Mouse (Mus musculus): ENCODE measurements at regions not wholly inside any gene's neighbourhood (a gene's known extent, or its start where the extent isn't known, plus 50 kb on each side); places are given as distances from the start of the nearest gene placed in this dataset.

DNA sequence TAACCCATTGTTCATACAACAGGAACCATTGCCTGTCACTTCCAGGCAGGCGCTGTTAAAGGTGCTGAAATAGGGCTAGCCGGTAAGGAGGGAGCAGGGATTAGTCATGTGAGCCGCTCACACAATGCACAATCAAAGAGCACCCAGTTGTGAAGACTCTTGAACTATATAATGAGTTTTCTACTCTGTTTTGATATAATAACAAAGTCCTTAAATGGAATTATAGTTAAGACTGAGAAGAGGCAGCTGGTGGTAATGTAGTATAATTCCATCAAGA, 367.0 kb upstream of the Sash1 start:
- Histone ChIP-seq H3K27me3 (ENCODE audit: insufficient read depth, low read length) (no peaks in the 10 kb centered on the region), H3K4me1 (replicated peaks; ENCODE audit: insufficient read depth, low read length) (no peaks in the 10 kb centered on the region), H3K9ac (ENCODE audit: low read depth, low read length) (no peak overlapping the region), H3K27ac (no peak overlapping the region), H3K9me3 (replicated peaks; ENCODE audit: low read length) (no peaks in the 10 kb centered on the region), H3K36me3 (ENCODE audit: insufficient read depth, low read length) (no peaks in the 10 kb centered on the region), H3K4me3 (replicated peaks; ENCODE audit: low read depth, low read length) (no peak overlapping the region), H3K4me2 (ENCODE audit: low read length) (no peak overlapping the region)
- peak; percentile 42 for DNase-seq (ENCODE audit: low spot score)
- WGBS, result 9% methylated on average over 3 of the region's 3 CpGs
- TF ChIP-seq CTCF (IDR thresholded peaks at IDR 0.05; ENCODE audit: low read depth), result no peak
- ATAC-seq (replicated peaks; ENCODE audit: low FRiP score, low read depth), result no peak

DNA sequence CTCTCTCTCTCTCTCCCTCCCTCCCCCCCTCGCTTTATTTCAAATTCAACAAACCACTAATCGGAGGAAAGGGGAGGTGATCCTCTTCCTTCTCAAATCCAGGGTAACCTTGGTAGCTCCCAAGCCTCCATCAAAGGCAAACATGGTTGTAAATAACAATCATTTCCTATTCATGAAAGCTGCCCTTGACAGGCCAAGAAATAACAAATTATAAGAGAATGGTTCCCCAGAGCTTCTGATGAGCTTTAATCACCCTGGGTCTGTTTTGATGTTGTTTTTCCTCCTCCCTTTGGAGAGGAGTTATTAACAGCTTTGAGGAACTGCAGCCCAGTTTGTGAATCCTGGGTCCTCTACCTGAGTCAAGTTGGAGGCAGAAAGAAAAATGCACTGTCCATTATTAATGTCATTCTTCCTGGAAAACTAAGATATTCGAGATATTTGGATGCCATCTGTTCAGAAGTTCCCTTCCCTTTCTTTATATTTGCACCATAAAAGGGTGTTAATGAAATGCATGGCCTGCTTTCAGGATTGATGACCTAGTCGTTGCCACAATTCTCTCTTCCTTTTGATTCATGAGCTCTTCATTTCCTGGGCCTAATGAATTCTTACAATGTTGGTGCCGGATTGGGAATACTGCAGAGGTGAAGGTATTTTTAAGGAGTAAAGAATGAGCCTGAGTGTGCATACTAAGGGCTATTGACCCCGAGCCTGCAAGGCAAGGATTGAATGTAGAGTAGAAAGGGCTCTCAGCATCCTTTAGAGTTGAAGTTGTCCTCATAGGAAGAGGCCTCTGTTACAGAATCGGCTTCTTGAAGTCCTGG, 366.5 kb upstream of the Sash1 start:
- Histone ChIP-seq H3K27me3 (ENCODE audit: insufficient read depth, low read length) (no peaks in the 10 kb centered on the region), H3K4me3 (replicated peaks; ENCODE audit: low read depth, low read length) (no peak overlapping the region), H3K4me2 (ENCODE audit: low read length) (no peak overlapping the region), H3K36me3 (ENCODE audit: insufficient read depth, low read length) (no peaks in the 10 kb centered on the region), H3K9me3 (replicated peaks; ENCODE audit: low read length) (no peaks in the 10 kb centered on the region), H3K27ac (no peak overlapping the region), H3K4me1 (replicated peaks; ENCODE audit: insufficient read depth, low read length) (no peaks in the 10 kb centered on the region), H3K9ac (ENCODE audit: low read depth, low read length) (no peak overlapping the region)
- no peak for TF ChIP-seq CTCF (IDR thresholded peaks at IDR 0.05; ENCODE audit: low read depth)
- ATAC-seq (replicated peaks; ENCODE audit: low FRiP score, low read depth), result no peak
- DNase-seq (ENCODE audit: low spot score), result no peak
- WGBS, result 31% methylated on average over 7 of the region's 7 CpGs

DNA sequence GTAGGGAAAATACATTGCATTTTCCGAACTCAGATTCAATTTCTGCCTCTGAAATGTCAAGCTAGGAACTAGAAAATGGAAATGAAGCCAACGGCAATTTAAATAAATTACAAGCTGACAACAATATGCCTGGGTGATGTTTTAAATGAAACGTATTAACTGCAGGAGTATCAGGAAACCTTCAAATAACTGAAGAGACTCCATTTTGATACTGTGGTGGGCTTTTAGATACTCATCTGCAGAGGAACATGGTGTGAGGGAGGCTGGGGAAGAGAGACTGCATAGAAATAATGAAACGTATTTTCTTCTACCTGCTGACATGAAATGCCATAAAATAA, 357.4 kb upstream of the Sash1 start:
- Histone ChIP-seq H3K4me3 (replicated peaks; ENCODE audit: low read depth, low read length) (no peak overlapping the region), H3K4me1 (replicated peaks; ENCODE audit: insufficient read depth, low read length) (no peaks in the 10 kb centered on the region), H3K36me3 (ENCODE audit: insufficient read depth, low read length) (no peaks in the 10 kb centered on the region), H3K9me3 (replicated peaks; ENCODE audit: low read length) (no peaks in the 10 kb centered on the region), H3K9ac (ENCODE audit: low read depth, low read length) (no peak overlapping the region), H3K27me3 (ENCODE audit: insufficient read depth, low read length) (no peaks in the 10 kb centered on the region), H3K4me2 (ENCODE audit: low read length) (no peak overlapping the region), H3K27ac (no peak overlapping the region)
- TF ChIP-seq CTCF (IDR thresholded peaks at IDR 0.05; ENCODE audit: low read depth), result no peak
- ATAC-seq (replicated peaks; ENCODE audit: low FRiP score, low read depth) (no peak), DNase-seq (ENCODE audit: low spot score) (no peak)
- WGBS, result 70% methylated on average over 4 of the region's 4 CpGs

DNA sequence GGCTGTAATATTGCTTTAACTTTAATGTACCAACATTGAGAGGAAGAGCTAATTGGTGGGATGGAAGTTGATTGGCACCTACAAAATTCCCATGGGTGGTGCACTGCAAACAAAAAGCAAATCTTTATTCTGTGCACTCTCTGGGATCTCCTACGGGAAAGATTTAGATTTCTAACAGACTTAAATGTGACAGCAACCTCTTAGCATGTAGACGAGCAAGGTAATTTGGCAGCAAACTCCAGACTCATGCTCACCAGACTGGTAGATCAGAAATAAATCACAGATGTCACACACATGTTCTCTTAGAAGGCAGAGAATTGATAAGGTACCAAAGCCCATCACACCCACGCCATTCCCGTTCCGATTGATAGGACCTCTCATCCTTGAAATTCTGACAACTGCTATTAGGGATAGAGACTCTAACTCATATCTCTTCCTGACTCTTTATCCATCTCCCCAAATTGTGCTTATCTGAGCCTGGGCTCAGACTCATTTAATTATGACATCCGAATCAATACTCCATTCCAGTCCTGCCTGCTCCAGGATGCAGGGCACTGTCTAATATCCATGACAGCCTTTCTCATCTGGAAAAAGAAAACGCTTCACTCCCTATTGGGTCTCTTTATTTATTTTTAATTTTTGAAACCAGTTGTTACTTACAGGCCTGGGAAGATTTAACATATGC, 356.9 kb upstream of the Sash1 start:
- Histone ChIP-seq H3K27me3 (ENCODE audit: insufficient read depth, low read length) (no peaks in the 10 kb centered on the region), H3K9me3 (replicated peaks; ENCODE audit: low read length) (no peaks in the 10 kb centered on the region), H3K4me3 (replicated peaks; ENCODE audit: low read depth, low read length) (no peak overlapping the region), H3K4me1 (replicated peaks; ENCODE audit: insufficient read depth, low read length) (no peaks in the 10 kb centered on the region), H3K36me3 (ENCODE audit: insufficient read depth, low read length) (no peaks in the 10 kb centered on the region), H3K27ac (no peak overlapping the region), H3K9ac (ENCODE audit: low read depth, low read length) (no peak overlapping the region), H3K4me2 (ENCODE audit: low read length) (no peak overlapping the region)
- ATAC-seq (replicated peaks; ENCODE audit: low FRiP score, low read depth), result no peak
- DNase-seq (ENCODE audit: low spot score), result no peak
- TF ChIP-seq CTCF (IDR thresholded peaks at IDR 0.05; ENCODE audit: low read depth), result no peak
- 86% methylated on average over 7 of the region's 7 CpGs for WGBS

DNA sequence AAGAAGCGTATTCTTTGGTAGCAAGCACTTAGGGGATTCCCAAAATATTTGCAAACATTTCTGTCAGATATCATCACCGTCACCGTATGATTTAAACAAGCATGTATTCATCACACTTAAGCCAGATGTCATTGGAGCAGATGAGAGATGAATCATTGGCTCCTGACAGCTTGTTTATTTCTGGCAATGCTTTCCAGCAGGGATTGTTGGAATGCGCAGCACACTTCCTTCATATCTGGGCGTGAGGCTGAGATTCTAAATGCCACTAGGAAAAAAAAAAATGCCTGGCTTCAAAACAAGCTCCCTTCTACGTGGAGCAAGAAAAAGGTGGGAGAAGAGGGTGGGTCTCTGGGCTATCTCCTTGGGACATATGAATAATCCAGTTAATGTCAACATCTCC, 354.1 kb upstream of the Sash1 start:
- DNase-seq (ENCODE audit: low spot score), result no peak
- H3K4me1 ChIP-seq (replicated peaks; ENCODE audit: insufficient read depth, low read length), result no peaks in the 10 kb centered on the region

DNA sequence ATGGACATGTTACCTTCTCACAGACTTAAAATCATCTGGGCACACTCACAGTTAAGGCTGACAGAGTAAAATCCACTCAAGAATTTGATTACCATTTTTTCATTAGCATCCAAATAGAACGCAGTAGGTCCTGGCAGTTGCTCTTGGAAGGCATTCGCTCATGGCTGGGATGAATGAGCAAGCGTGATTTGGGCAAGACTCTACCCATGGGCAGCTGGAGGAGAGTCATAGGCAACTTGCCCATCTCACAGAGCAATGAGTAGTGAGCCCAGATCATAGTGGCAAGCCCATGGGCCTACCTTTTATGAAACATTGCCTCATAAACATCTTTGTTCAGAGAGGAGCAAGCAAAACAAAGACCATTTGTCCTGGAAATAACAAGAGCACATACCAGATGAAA, 345.9 kb upstream of the Sash1 start:
- Histone ChIP-seq H3K36me3 (ENCODE audit: insufficient read depth, low read length) (no peaks in the 10 kb centered on the region), H3K4me2 (ENCODE audit: low read length) (no peak overlapping the region), H3K9ac (ENCODE audit: low read depth, low read length) (no peak overlapping the region), H3K27me3 (ENCODE audit: insufficient read depth, low read length) (no peaks in the 10 kb centered on the region), H3K9me3 (replicated peaks; ENCODE audit: low read length) (no peaks in the 10 kb centered on the region), H3K4me1 (replicated peaks; ENCODE audit: insufficient read depth, low read length) (no peaks in the 10 kb centered on the region), H3K4me3 (replicated peaks; ENCODE audit: low read depth, low read length) (no peak overlapping the region), H3K27ac (no peak overlapping the region)
- no peak for TF ChIP-seq CTCF (IDR thresholded peaks at IDR 0.05; ENCODE audit: low read depth)
- WGBS, result 95% methylated on average over 3 of the region's 3 CpGs
- no peak for ATAC-seq (replicated peaks; ENCODE audit: low FRiP score, low read depth)
- no peak for DNase-seq (ENCODE audit: low spot score)

More for the DNA sequence above, 354.1 kb upstream of the Sash1 start:
- TF ChIP-seq CTCF (IDR thresholded peaks at IDR 0.05; ENCODE audit: low read depth), result no peak
- Histone ChIP-seq H3K27me3 (ENCODE audit: insufficient read depth, low read length) (no peaks in the 10 kb centered on the region), H3K9ac (ENCODE audit: low read depth, low read length) (no peak overlapping the region), H3K9me3 (replicated peaks; ENCODE audit: low read length) (no peaks in the 10 kb centered on the region), H3K4me3 (replicated peaks; ENCODE audit: low read depth, low read length) (no peak overlapping the region), H3K27ac (no peak overlapping the region), H3K36me3 (ENCODE audit: insufficient read depth, low read length) (no peaks in the 10 kb centered on the region), H3K4me2 (ENCODE audit: low read length) (no peak overlapping the region)
- WGBS, result 60% methylated on average over 6 of the region's 6 CpGs
- no peak for ATAC-seq (replicated peaks; ENCODE audit: low FRiP score, low read depth)
